Mouse (Mus musculus) lung, postnatal 14 days (tissue): ENCODE measurements around the gene Aplp2.

Source experiments
- DNase-seq: peaks from one replicate; pipeline ENCODE4 v3.0.0; 2021

Aplp2 gene

DNA sequence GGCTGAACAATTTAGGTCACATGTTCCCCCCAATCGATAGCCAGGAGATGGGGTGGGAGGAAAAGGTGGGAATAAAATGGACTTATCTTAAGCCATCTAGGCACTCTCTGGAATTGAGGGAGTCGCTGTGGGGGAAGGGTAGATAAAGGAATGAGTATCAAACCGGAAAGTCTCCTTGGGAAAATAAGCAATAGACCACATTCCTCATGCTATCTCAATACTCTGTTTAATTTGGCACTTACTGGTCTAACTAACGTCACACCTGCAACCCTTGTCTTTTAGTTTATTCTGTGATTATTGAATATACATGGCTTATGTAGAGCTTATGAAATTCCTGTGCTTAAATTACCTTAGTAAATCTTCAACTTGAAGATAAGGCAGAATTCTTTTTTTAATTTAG, 11.9 kb upstream of the Aplp2 start:
- DNase-seq, result no peak

DNA sequence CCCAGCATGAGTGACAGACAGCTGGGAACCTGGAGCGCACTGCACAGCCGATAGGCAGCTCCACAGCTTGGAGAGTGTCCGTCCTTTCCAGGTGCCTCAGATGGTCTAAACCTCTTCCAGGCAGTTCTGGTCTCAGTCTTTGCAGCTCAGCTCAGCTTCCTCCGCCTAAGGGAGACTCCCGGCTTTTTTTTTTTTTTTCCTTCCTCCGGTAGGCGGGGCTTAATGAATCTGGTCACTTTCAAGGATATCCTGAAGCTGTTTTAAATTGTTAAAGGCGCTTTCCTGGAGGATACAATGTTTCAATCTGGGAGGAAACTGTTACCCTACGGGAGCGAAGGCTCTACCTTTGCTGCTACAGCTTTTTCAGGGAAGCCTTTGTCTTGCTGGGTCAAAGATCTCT, 9.6 kb upstream of the Aplp2 start:
- DNase-seq, result no peak

DNA sequence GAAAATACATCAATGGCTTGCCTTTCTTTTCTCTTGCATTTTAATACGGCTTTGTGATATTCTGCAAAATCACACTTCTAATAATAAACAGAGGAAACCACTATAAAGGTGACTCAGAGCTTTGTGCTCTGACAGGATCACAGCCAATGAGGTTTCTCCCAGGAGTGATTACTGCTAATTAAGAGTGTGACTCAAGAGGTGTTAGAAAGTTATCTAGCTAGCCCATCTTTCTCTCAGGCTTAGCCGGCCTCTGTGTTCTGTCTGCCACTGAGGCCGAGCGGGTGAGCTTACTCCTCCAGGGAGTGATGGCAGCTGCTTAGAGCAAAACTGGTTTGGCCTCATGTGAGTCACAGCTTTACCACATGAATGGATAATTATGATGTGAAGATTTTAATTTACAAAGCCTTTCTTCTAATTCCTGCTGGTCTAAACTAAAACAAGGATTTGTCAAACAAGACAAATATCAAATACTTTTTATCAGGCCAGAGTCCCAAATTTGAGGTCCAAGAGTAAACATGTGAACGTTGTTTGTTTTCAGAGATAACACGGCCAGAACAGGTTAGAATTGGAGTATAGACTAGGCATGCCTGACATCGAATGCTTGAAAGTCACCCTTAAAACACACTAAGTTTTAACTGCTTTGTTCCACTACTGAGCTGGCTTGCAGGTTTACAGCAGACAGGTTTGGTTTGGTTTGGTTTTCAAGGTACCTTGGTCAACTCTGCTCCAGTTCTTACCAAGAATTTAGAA, 6.2 kb upstream of the Aplp2 start:
- no peak for DNase-seq

DNA sequence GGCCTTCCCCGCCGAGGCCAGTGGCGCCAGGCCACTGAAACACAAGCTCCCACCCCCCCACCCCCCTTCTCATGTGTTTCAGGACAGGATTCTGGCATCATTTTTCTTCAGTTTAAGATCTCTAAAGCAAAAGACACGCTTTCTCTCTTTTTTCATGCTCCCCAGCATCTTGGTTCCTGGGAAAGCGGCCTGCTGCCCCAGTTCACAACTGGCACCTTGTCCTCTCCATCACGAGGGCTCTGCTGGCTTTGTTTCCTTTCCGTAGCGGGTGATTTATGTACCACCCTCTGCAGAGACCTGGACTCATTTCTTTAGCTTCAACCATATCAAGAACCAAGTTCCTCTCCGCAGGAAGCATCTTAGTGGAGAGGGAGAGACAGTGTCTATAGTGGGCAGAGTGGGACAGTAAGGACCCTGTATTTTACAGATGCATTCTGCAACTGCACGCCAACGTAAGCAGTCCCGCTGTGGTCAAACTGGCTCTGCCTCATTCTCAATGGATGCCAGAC, 939 bp upstream of the Aplp2 start:
- DNase-seq, result no peak

DNA sequence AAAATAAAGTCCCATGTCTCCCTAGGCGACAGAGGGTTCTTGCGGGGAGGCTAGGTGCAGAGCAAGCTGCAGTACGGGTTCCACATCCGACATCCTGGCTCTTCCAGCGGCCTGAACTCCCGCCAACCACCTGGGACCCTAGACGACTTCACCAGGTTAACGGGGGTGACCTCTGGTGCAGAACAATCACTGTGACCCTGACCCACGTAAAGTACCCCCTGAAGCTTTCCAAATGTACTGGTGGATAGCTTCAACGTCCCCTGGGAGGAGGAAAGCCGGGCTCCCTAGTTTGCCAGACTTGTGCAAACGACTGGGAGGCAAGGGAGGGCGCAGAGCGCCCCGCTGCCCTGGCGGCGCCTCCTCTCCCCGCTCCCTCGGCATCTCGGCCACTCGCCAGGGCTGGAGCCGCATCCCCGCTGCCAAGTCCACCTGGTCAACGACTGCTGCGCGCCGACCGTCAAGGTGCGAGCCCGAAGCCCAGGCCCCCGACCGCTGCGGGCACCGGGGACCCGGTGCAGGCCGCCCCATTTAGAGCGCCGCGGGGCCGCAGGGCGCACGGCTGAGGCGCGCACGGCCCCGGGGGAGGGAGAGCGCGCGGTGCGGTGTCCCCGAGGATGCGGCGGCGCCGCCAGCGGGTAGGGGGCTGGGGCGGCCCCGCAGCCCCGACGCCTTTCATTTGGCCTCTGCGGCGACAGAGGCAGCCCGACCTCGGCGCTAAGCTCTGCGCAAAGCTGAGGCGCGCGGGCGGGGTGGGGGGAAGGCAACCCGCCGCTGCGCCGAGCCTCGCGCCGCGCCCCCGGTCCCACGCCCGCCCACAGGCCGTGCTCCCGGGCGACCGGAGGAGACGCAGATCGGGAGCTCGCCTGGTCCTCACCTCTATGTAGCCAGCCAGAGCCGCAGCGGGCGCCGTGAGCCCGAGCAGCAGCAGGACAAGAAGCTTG, 596 bp downstream of the Aplp2 start:
- DNase-seq, result peak; percentile 59

DNA sequence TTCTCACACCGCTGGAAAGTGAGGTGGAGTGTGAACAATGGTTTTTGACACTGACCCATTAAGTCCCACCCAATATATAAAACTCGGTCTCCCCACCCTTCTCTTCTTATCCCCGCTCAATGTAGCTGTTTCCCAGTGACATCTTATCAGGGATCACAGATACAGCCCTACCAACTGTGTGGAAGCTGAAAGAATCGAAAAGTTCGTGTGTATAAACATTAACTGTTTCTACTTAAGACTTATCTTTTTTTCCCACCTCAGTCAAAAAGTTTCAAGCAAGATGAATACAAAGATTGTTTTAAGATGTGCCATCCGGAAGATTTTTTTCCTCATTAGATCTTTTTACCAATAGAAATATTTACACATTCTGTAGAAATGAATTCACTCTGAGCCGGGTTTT, 1.5 kb downstream of the Aplp2 start:
- DNase-seq, result no peak

DNA sequence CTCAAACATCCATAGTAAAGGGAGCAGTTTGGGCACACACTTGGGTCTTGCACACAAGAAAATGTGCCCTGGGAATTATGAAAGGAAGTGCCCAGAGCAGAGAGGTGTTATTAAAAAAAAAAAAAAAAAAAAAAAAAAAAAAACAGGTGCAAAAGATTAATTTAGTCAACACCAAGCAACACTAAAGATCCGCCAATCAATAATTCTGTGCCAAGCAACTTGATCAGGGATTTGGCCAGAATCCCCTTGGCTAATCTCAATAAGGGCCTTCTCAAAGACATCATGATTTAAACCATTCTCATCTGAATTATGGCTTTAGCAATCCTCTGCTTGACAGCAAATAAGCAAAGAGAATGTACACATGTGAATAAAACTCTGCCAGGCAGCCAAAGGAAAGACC, 2.1 kb downstream of the Aplp2 start:
- no peak for DNase-seq

DNA sequence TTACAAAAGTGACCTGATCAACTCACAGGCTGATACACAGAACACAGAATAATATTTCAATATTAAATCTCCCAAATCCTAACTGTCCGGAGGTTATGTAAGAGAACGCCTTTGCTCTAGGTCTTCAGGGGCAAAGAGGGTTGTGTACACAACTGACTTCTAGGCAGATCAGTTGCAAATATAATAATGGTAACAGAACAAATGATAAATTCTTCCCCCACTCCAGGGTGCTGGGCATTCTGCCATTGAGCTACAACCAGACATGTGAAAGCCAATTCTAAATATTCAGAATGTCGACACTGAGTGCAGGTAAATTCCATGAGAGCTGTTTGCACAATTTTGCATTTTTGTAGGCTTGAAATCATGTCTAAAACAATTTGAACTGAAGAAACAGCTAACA, 3.9 kb downstream of the Aplp2 start:
- DNase-seq, result peak; percentile 49

DNA sequence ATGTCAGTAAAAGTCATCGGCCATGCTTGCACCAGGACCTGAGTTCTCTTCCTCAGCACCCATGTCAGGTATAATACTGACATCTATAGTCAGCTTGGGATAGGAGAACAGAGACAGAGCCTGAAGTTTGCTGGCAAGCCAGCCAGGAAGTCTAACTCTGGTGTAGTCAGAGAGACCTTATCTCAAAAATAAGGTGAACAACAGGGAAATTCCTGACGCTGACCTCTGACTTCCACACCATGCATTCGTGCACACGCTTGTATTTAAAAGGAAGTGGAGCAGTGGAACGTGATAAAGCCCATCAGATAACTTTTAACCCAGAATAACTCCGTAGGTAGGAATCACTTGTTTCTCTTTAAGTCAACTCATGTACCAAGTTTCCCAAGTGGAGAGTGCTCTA, 6.9 kb downstream of the Aplp2 start:
- no peak for DNase-seq

DNA sequence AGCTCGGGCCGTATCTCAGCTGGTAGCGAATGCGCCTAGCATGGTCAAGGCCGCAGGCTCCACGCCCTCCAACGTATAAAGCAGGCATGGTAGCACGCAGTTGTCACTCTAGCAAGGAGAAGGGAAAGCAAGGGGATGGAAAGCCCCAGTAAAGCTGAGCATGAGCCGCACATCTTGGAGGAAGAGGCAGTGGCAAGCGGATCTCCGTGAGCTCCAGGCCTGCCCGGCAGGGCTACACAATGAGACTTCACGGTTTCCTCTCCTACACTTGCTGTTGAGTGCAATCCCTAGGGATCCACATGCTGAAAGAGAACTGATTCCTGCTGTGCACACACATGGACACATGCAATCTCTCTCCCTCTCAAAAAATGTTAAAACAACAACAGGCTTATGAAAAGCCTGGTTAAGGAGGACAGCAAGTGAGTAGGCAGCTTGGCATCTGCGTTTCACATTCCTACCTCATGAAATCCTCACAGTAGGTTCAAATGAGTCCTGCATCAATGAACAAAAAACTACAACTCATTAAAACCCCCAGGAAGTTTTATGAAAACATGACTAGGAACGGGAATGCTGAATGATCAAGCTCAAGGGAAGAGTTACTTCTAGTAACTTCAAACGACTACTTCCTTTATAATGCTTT, 7.9 kb downstream of the Aplp2 start:
- DNase-seq, result no peak

DNA sequence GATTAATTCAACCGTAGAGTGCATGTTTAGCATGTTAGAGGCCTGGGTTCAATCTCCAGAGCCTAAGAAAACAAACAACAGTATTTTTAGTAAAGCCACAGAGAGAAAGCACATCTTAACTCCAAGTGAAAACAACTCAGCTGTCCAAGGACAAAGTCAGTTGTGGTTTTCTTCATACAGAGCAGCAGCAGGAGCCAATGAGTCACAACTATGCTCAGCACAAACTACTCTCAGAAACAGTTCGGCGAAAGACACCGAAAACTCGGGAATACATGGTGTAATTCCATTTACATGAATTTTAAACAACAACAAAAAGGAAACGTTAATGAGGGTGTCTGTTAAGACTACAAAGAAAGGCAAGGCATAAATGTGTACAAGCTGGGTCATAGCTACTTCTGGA, 8.5 kb downstream of the Aplp2 start:
- no peak for DNase-seq

DNA sequence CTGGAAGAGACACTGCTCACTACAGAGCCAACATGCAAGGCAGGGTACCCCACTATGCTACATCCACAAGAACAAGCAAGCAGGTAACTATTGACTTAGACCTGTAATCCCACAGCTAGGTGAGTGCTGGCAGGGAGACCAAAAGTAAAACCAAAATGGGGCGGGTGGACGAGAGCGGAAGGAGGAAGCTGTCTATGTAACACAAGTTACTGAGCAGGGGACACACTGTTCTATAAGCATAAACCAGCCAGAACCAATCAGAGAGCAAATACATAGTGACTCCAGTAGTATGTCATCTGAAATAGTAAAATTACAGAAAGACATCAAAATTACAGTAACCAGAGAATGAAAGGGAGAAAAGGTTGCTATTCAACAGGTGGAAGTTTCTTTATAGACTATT, 13.0 kb downstream of the Aplp2 start:
- DNase-seq, result no peak

DNA sequence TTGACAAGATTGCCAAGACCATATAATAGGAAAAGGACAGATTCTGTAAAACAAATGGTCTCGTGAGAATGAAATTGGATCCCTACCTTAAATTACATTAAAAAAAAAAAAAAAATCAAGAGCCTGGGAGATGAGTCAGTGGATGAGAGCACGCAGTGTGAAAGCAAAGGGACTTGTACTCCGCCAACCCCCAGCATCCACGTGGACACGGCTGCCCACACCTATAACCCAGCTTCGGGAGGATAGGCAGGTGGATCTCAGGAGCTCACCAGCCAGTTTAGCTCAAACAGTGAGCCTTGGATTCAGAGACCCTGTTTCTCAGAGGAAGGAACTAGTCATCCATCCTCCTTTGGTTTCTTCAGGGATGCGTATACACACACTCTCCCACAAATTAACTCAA, 13.8 kb downstream of the Aplp2 start:
- no peak for DNase-seq

DNA sequence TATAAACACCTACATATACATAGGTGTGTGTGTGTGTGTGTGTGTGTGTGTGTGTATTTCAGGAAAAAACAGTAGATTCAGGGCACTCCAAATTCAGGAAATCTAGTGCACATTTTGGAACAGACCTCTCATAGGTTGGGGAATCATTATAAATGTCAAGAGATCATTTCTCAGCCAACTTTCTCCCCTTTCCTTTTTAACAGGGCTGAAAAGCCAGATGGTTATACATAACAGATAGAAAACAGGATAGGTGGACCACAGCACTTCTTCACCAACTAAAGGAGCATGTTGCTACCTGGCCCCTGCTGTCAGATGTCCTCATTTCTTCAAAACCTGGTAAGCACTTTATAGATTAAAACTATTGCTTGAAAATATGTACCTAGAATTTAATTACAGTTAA, 14.9 kb downstream of the Aplp2 start:
- DNase-seq, result no peak

DNA sequence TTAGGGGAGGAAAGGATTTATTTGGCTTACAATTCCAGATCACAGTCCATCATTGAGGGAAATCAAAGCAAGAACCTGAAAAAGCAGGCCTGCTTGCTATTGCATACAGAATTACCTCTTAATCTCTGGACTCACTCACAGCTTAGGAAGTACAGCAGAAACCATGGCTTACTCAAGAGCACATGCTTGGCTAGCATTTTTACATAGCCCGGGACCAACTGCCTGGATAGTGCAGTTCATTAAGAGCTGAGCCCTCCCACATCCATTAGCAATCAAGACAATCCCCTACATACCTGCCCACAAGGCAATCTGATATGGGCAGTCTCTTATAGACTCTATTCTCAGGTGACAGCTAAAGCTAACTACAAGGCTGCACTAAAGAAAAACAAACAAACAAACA, 16.0 kb downstream of the Aplp2 start:
- no peak for DNase-seq

DNA sequence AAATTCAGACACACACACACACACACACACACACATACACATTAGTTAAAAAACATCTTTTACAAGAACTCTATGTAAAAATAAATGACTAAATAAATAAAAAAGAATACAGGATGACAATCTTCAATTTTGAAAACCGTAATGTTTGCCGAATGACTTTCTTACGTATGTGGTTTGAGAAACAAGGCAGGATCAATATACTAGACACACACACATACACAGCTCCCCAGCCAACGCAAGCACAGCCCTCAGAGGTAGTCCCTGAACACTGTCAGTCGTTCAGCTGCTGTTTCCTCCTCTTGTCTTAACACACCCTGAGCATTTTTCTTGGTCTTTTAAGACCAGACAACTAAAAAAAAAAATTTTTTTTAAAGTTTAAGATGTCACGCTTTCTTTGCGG, 19.2 kb downstream of the Aplp2 start:
- no peak for DNase-seq

DNA sequence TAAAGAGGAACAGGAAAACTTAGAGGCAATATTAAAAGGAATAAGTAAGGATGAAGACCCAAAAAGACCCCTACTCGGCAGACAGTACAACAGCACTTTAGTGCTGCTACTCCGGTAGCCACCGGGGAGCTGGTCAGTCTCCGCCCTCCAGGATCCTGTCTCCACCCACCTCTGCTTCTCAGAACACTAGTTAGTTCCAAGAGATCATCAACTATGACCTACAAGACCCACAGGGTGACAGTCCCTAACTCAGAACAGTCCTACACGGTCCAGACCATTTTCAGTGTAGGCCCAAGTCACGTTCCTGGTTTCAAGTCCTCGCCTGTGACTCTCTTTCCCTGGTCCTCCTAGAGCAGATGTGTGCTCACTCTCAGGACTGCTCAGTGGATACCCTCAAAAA, 20.1 kb downstream of the Aplp2 start:
- DNase-seq, result no peak

DNA sequence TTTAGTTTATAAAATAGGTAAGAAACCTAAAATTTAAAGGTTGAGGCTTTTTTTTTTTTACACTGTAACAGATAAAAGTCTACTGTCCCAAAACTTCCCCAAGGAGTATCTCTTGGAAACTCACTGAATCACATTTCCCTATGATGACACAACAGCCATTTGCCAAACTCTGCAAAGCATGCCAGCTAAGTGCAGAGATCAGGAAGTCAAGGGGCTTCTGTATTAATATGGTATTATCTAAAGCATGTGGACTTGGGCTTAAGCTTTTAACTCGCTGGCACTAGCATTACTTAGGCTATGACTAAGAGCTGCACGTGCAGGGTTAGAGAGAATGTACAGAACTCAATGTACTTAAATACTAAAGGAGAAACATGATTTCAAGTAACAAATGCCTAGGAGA, 22.4 kb downstream of the Aplp2 start:
- DNase-seq, result no peak

DNA sequence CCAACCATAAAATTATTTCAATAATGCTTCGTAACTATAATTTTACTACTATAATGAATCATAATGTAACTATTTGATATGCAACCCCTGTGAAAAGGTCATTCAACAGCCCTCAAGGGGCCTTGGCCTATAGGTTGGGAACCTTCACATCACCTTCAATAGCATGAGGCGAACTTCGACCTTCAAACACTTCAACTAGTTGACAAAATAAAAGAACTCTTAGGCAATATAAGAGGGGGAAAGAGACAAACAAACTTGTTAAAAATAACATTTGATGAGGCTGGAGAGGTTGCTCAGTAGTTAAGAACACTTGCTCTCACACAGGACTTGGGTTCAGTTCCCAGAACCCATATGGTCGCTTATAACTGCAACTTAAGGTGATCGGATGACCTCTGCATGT, 27.2 kb downstream of the Aplp2 start:
- no peak for DNase-seq

DNA sequence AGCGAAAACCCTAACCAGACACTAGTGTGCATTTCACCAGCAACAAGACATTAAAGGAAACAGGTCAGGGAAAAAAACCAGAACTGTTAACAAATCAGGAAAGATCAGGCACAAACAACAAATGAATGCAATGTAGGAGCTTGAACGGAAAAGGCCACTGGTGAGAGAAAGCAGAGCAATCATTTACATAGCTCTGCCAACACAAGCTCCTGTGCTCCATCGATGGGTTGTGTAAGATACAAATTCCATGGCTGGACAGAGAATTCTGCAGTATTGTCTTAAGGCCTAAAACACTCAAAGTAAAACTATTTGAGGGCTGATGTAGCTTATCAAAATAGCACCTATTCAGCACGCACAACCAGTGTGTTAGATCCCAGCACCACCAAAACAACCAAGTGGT, 28.6 kb downstream of the Aplp2 start:
- DNase-seq, result no peak

DNA sequence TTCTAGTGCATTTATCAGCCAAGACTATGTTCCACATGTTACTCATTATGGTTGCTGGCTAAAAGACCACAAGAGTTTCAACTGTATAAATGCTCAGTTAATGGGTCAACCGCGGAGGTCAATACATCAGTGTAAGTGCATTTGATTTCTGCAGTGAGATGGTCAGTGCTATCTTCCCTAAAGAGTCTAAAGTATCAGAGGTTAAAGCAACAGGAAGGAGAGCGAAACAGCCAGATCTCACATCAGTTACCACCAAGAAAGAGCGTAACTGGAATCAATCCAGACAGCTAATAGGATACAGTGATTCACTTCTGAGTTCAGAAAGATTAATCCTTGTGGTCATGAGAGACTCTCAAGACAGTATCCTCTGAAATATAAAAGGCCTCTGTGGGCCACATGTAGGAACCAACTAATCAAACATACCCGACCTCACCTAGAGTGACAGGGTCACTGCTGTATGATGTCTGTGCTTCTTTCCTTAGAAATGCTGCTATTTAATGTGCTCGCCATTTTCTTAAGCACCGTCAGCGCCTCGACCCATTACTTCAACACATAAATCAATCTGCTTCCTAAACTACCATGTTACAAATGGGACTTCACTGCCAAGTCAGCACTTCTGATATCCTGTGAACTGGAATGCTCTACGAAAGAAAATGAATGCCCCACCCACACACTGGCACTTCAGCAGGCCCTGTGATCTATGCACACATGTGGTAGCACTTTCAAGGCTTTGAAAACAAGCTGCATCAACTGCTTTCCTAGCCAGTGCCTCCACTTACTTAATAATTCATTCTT, 30.1 kb downstream of the Aplp2 start:
- no peak for DNase-seq

DNA sequence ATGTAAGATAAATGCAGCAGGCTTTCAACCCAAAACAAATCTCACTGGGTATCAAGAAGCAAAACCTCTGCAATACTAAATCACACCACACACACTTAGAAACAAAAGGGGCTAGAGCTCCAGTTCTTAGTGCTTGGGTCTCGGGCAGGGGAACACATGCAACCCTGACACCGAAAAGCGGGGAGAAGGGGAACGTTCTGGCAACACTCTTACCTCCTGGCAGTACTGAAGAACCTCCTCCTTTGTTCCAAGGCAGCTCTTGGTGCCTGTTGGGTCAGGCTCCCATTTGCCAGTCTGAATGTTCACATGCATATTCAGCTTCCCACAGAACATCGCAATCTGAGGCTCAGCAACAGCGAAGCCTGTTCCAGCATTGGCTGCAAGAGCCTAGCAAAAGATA, 33.9 kb downstream of the Aplp2 start:
- no peak for DNase-seq
